Mouse (Mus musculus) E14TG2a.4 (cell line): ENCODE measurements at regions not wholly inside any gene's neighbourhood (a gene's known extent, or its start where the extent isn't known, plus 50 kb on each side); places are given as distances from the start of the nearest gene placed in this dataset.

Experiments
- CTCF ChIP-seq: conservative IDR thresholded peaks from 2 replicates; pipeline ENCODE4 v1.5.1; 2014; ENCODE audit warnings: low read length
- NANOG ChIP-seq: IDR thresholded peaks from 2 replicates; pipeline ENCODE4 v1.6.1; 2014; ENCODE audit warnings: borderline replicate concordance, low read length, mixed read lengths
- POU5F1 ChIP-seq: IDR thresholded peaks from 2 replicates; pipeline ENCODE4 v1.6.1; 2014; ENCODE audit warnings: low read length, borderline replicate concordance

- TF ChIP-seq CTCF (no peak), POU5F1 (no peak), NANOG (no peak)
Observed at GRCm38 (mm10) chr8:109214247-109214646, 279.6 kb upstream of the Pmfbp1 start.
